19 mouse cellular contexts compared by ENCODE assay signal in genomic region chr4:48650617-48651360, GRCm38 (mm10). TPM values are rescaled to one million over a fixed set of nuclear protein-coding genes. Genes with fewer than 3 reads are reported as not detected.
DNase-seq lines count a peak whose midpoint lies in the region.
"Had no signal": no experiment of that assay in that cellular context is flagged by ENCODE, and none has a peak within 500 bp of the region (broad histone marks: within the 10 kb centered on the region; RNA-seq: fewer than 3 reads in every experiment).

No protein-coding gene starts in this region.

- H3K36me3 ChIP-seq in heart, embryonic 10.5 days: peaks cover 78% of the 10 kb centered on the region
- H3K36me3 ChIP-seq: G1E had no signal

- no peaks in the 10 kb centered on the region for H3K9me3 ChIP-seq in heart, embryonic 10.5 days
- H3K9me3 ChIP-seq: heart, embryonic 13.5 days; hindbrain, embryonic 13.5 days had no signal

- H3K4me1 ChIP-seq in heart, embryonic 10.5 days: no peaks in the 10 kb centered on the region
- H3K4me1 ChIP-seq: embryonic facial prominence, embryonic 10.5 days; heart, embryonic 13.5 days had no signal

- H3K27ac ChIP-seq in heart, embryonic 10.5 days: no peak overlapping the region
- H3K27ac ChIP-seq: embryonic facial prominence, embryonic 10.5 days; heart, embryonic 13.5 days; hindbrain, postnatal 0 days had no signal

- no peak overlapping the region for H3K4me3 ChIP-seq in heart, embryonic 10.5 days
- H3K4me3 ChIP-seq: embryonic facial prominence, embryonic 10.5 days; heart, embryonic 13.5 days; hindbrain, embryonic 13.5 days had no signal

- intact Hi-C loops in heart, postnatal 36 days (cut with DNase I): no loop called here

- peak; percentile 50 for DNase-seq in heart, embryonic 10.5 days (ENCODE audit: low spot score)
- no peak for DNase-seq in heart, postnatal 36 days
- peak; percentile 27 for DNase-seq in testis, postnatal 14 days (ENCODE audit: low spot score)
- DNase-seq in testis, postnatal 10 days (ENCODE audit: low spot score): no peak
- DNase-seq in brain, adult 2 months (ENCODE audit: low read depth, low spot score): peak; percentile 74
- DNase-seq in right cerebral cortex, adult 2 months (ENCODE audit: low spot score in 2 of 2): no peak
- DNase-seq in kidney, postnatal 25 days: no peak
- DNase-seq: adrenal gland, postnatal 14 days; cerebellum, adult 18-20 months; cerebellum, adult 9-11 months; cerebellum, postnatal 36 days; gastrocnemius, postnatal 14 days had no signal

- WGBS in heart, embryonic 10.5 days: 89% methylated on average over 10 of the region's 10 CpGs

- no peaks in the 10 kb centered on the region for H3K27me3 ChIP-seq in heart, embryonic 10.5 days (ENCODE audit: insufficient read depth, poor library complexity, severe bottlenecking)
- H3K27me3 ChIP-seq: heart, embryonic 13.5 days; hindbrain, embryonic 13.5 days had no signal

RNA-seq across cellular contexts. Expression of gene Cavin4, which starts 12.5 kb away (rescaled TPM):
- polyA plus RNA-seq in heart, embryonic 10.5 days (2016; fragmentation: Nextera tagmentation; extraction: Ambion mirVana): 0.89 and 1.1 TPM in 2 replicates
- 100 to 1,000 TPM; 106 to 112 TPM for total RNA-seq in heart, postnatal 36 days (2021)
- total RNA-seq: hematopoietic stem cell, adult 5-6 weeks had no signal
- polyA plus RNA-seq: activated CD4-positive, CD25-positive, alpha-beta regulatory T cell, adult 4 months; G1E had no signal

Comparison
In these comparisons a context has a peak if more than half of its experiments do, and no peak if none do; other contexts are left out.
1. DNase-seq: peak in heart, embryonic 10.5 days (single experiment), testis, postnatal 14 days (single experiment) and brain, adult 2 months (single experiment); none in heart, postnatal 36 days (0 of 2), testis, postnatal 10 days (single experiment), right cerebral cortex, adult 2 months (0 of 2) and kidney, postnatal 25 days (0 of 2).